Mouse (Mus musculus): ENCODE measurements around the gene Spcs2. TPM values are rescaled to one million over a fixed set of nuclear protein-coding genes. Genes with fewer than 3 reads are reported as not detected.

The Spcs2 gene
- 386 and 415 TPM in 2 replicates for polyA plus RNA-seq (2015; fragmentation: Nextera tagmentation; extraction: Ambion mirVana)

DNA sequence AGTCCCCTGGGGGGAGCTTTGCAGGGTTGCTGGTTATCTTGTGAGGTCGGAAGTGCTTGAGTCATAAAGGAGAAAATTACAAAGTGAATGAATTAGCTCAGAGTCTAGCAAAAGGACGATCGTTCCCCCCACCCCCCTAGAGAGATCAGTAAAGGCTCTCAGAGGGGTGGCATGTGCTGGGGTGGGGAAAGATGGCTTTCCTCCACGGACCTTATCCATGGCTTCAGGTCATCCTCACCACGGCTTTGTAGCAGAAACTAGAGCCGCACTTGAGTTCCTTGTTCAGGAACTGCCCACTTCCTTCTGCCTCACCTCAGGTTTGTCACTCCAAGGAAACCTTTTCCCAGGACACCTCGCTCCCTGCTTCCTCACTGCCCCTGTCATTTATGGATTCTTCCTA, at the start of gene Spcs2:
Gene Spcs2, minus strand, starts transcription at position 101 of the 400 bp plus-strand sequence.
- Histone ChIP-seq H3K4me3 (replicated peaks) (no peak within 1 kb of the TSS), H3K27ac (no peak within 1 kb of the TSS), H3K36me3 (no peaks in the 10 kb centered on the region), H3K4me2 (no peak within 1 kb of the TSS), H3K27me3 (replicated peaks) (no peaks in the 10 kb centered on the region), H3K9me3 (no peaks in the 10 kb centered on the region), H3K9ac (no peak within 1 kb of the TSS), H3K4me1 (0 out of 2 replicates have a peak, but pooled peaks cover 3% of the 10 kb centered on the region)
- 56% methylated on average over 7 of the region's 7 CpGs for WGBS
- ATAC-seq (ENCODE audit: insufficient read depth, low FRiP score, low read depth), result no peak

GRCm38 (mm10) chr7:99911038-99911437, 47.8 kb upstream of the Spcs2 start:
- Histone ChIP-seq H3K9ac (no peak overlapping the region), H3K27me3 (replicated peaks) (peaks cover 4% of the 10 kb centered on the region; the same call in 1 of the 2 replicates), H3K4me2 (no peak overlapping the region), H3K36me3 (no peaks in the 10 kb centered on the region), H3K4me1 (no peaks in the 10 kb centered on the region), H3K9me3 (no peaks in the 10 kb centered on the region), H3K27ac (no peak overlapping the region), H3K4me3 (replicated peaks) (no peak overlapping the region)
- WGBS, result 79% methylated on average over 5 of the region's 5 CpGs
- ATAC-seq (ENCODE audit: insufficient read depth, low FRiP score, low read depth), result no peak

DNA sequence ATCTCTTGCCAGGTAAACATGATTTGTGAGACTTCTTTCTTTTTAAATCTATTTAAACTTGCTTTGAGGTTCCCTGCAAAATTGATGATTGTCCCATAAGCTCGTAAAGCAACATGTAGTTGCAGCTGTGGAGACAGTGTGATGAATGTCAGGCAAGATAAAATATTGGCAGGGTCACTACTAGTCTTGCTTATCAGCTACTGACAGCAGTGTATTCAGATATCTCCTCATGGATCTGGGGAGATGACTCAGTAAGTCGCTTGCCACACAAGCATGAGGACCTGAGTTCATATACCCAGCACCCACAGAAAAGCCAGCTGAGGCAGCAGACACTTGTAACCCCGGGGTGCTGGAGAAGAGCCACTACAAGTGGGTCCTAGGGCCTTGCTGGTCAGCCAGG, 44.2 kb upstream of the Spcs2 start:
- no peak overlapping the region for H3K4me2 ChIP-seq
- H3K4me1 ChIP-seq, result no peaks in the 10 kb centered on the region
- 52% methylated on average over 3 of the region's 3 CpGs for WGBS
- H3K36me3 ChIP-seq, result no peaks in the 10 kb centered on the region
- H3K27ac ChIP-seq, result no peak overlapping the region
- no peaks in the 10 kb centered on the region for H3K9me3 ChIP-seq
- no peak overlapping the region for H3K4me3 ChIP-seq (replicated peaks)
- no peak for ATAC-seq (ENCODE audit: insufficient read depth, low FRiP score, low read depth)
- no peaks in the 10 kb centered on the region for H3K27me3 ChIP-seq (replicated peaks)
- H3K9ac ChIP-seq, result no peak overlapping the region

DNA sequence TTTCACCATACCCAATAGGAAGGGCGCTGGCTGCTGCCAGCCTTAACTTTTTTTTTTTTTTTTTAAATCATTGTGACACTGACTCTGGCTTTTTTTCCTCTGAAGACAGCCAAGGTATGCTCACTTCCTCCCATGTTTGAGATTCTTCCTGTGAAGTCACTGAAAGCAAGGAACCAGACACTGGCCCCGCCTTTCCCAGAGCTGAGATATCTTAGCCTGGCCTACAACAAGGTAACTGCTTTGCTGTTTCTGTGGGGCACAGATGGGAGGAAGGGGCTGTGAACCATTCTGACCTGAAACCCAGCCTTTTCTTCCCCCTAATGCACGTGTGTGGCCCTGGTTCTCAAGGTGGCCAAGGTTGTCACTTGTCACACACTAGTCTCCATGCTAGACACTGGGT, 43.1 kb upstream of the Spcs2 start:
- Histone ChIP-seq H3K27me3 (replicated peaks) (no peaks in the 10 kb centered on the region), H3K27ac (no peak overlapping the region), H3K4me3 (replicated peaks) (no peak overlapping the region), H3K36me3 (no peaks in the 10 kb centered on the region), H3K4me2 (no peak overlapping the region), H3K9ac (no peak overlapping the region), H3K4me1 (no peaks in the 10 kb centered on the region), H3K9me3 (no peaks in the 10 kb centered on the region)
- WGBS, result 80% methylated on average over 3 of the region's 3 CpGs
- no peak for ATAC-seq (ENCODE audit: insufficient read depth, low FRiP score, low read depth)

- no peaks in the 10 kb centered on the region for H3K9me3 ChIP-seq
- H3K27me3 ChIP-seq (replicated peaks), result no peaks in the 10 kb centered on the region
- H3K27ac ChIP-seq, result no peak overlapping the region
- H3K4me2 ChIP-seq, result no peak overlapping the region
- H3K9ac ChIP-seq, result no peak overlapping the region
- H3K36me3 ChIP-seq, result no peaks in the 10 kb centered on the region
- ATAC-seq (ENCODE audit: insufficient read depth, low FRiP score, low read depth), result no peak
- H3K4me1 ChIP-seq, result no peaks in the 10 kb centered on the region
- H3K4me3 ChIP-seq (replicated peaks), result no peak overlapping the region
- whole genome bisulfite sequencing, result 42% methylated on average over 3 of the region's 3 CpGs
Measured at GRCm38 (mm10) chr7:99904421-99905005, 41.3 kb upstream of the Spcs2 start.

DNA sequence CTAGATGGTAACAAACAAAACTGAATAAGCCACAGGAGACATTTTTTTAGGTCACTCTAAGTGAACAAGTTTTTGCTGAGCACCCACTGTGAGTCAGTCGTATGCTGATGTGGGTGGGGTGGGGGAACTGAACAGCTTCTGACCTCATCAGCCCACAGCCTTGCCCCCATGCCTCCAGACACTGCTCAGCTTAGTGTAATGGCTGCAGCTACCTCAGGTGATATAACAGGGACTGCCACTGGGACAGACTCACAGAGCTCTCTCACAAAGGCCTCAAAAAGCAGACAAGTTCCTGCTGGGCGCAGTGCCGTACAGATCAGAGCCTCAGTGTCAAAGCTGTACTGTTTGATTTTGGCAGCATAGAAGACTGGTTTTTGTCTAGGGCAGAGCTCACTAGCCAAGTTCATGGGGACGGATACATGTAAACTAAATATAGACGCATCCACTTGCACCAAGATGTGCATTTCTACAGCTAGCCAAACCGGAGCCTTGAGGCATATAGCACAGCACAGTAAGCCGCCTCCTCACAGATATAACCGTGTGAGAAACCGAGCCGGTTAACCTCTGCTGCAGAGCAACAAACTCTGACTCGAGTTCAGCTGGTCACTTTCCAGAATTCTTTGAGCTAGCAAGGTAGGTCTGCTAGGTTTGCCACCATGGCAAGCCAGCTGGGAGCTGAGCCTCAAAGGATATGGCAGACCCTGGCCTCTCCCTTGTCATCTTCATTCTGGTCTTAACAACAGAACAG, 39.8 kb upstream of the Spcs2 start:
- H3K4me1 ChIP-seq, result no peaks in the 10 kb centered on the region
- H3K27ac ChIP-seq, result no peak overlapping the region
- H3K4me2 ChIP-seq, result no peak overlapping the region
- no peak overlapping the region for H3K9ac ChIP-seq
- no peaks in the 10 kb centered on the region for H3K27me3 ChIP-seq (replicated peaks)
- H3K4me3 ChIP-seq (replicated peaks), result no peak overlapping the region
- no peaks in the 10 kb centered on the region for H3K9me3 ChIP-seq
- ATAC-seq (ENCODE audit: insufficient read depth, low FRiP score, low read depth), result no peak
- 77% methylated on average over 11 of the region's 11 CpGs for WGBS
- H3K36me3 ChIP-seq, result no peaks in the 10 kb centered on the region

DNA sequence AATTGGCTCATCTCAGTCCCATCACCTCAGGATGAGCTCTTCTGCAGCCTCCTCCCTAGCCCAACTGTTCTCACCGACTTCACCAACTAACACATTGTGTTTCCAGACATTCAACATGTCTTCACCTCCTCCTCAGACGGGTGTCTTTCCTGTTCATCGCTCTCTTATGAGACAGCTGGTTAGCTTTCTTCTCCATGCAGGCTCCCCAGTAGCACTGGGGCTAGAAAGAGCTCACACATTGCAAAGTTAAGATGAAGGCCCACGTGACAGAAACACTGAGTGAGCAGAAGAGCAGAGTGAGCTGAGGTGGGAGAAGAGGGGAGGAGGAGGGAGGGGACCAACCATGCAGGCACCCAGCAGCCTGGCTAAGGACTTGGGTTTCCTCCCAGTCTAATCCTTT, 38.9 kb upstream of the Spcs2 start:
- Histone ChIP-seq H3K4me3 (replicated peaks) (no peak overlapping the region), H3K4me1 (no peaks in the 10 kb centered on the region), H3K36me3 (no peaks in the 10 kb centered on the region), H3K9me3 (no peaks in the 10 kb centered on the region), H3K27me3 (replicated peaks) (no peaks in the 10 kb centered on the region), H3K9ac (no peak overlapping the region), H3K4me2 (no peak overlapping the region), H3K27ac (no peak overlapping the region)
- no peak for ATAC-seq (ENCODE audit: insufficient read depth, low FRiP score, low read depth)
- WGBS, result 61% methylated on average over 4 of the region's 4 CpGs

DNA sequence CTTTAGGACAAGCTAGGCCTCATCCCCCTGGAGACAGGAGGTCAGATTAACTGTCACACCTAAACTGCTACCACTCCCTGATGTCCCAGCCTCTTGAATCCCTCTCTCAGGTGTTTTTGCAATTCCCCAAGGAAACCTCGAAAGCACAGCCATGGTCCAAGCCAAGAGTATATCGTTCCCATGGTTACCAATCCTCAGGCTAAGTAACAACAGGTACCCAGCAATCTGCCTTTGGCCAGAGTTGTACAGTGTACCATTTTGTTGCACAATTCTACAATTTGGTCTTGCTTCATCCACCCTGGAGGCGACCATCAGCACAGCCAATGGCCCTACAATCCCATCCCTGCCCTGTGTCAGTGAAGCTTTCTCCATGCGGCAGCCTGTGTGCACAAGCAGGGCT, 33.6 kb upstream of the Spcs2 start:
- Histone ChIP-seq H3K4me3 (replicated peaks) (no peak overlapping the region), H3K4me1 (no peaks in the 10 kb centered on the region), H3K27me3 (replicated peaks) (no peaks in the 10 kb centered on the region), H3K4me2 (no peak overlapping the region), H3K27ac (no peak overlapping the region), H3K36me3 (no peaks in the 10 kb centered on the region), H3K9me3 (no peaks in the 10 kb centered on the region), H3K9ac (no peak overlapping the region)
- no peak for ATAC-seq (ENCODE audit: insufficient read depth, low FRiP score, low read depth)
- WGBS, result 74% methylated on average over 4 of the region's 4 CpGs

DNA sequence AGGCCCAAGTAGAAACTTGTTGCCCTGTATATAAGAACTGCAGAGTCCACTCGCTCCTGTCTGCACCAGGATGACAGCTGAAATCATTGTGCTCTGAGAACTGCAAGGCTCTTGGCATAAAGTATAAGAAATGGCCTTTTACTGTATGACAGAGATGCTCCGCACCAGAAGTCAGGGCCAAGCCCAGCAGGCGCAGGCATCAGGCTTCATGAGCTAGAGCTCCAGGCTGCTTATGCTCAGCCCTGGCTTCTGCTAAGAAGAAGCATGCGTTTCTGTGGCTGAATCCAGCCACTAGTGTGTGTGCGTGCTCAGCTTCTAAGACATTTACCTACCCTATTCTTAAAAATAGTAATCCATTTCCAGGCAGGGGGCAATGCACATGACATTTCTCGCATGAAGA, 31.2 kb upstream of the Spcs2 start:
- Histone ChIP-seq H3K27me3 (replicated peaks) (no peaks in the 10 kb centered on the region), H3K4me1 (no peaks in the 10 kb centered on the region), H3K4me3 (replicated peaks) (no peak overlapping the region), H3K9me3 (no peaks in the 10 kb centered on the region), H3K36me3 (no peaks in the 10 kb centered on the region), H3K4me2 (no peak overlapping the region), H3K27ac (no peak overlapping the region), H3K9ac (no peak overlapping the region)
- 88% methylated on average over 6 of the region's 6 CpGs for WGBS
- no peak for ATAC-seq (ENCODE audit: insufficient read depth, low FRiP score, low read depth)

DNA sequence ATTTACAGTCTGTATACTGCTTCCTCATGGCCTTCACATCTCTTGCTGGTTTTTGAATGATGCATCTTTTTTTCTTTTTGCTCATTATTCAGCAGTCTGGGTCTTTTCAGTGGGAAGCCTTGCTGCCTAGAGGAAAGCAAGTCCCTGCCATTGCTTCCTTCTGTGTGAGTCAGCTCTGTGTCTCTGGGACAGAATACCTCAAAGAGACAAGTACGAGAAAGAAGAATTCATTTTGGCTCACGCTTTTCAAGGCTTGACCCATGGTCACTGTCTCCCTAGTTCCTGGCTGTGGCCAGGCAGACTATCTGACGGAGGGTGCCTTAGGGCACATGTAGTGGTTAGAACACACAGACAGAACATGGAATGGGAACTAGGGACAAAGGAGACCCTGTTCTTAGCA, 30.7 kb upstream of the Spcs2 start:
- Histone ChIP-seq H3K4me2 (no peak overlapping the region), H3K27ac (no peak overlapping the region), H3K9ac (no peak overlapping the region), H3K36me3 (no peaks in the 10 kb centered on the region), H3K9me3 (no peaks in the 10 kb centered on the region), H3K27me3 (replicated peaks) (no peaks in the 10 kb centered on the region), H3K4me1 (no peaks in the 10 kb centered on the region), H3K4me3 (replicated peaks) (no peak overlapping the region)
- 80% methylated on average over 3 of the region's 3 CpGs for WGBS
- ATAC-seq (ENCODE audit: insufficient read depth, low FRiP score, low read depth), result no peak

GRCm38 (mm10) chr7:99892351-99892750, 29.1 kb upstream of the Spcs2 start:
- H3K4me3 ChIP-seq (replicated peaks), result no peak overlapping the region
- H3K27ac ChIP-seq, result no peak overlapping the region
- H3K9me3 ChIP-seq, result no peaks in the 10 kb centered on the region
- no peaks in the 10 kb centered on the region for H3K36me3 ChIP-seq
- H3K9ac ChIP-seq, result no peak overlapping the region
- H3K4me1 ChIP-seq, result no peaks in the 10 kb centered on the region
- no peak for ATAC-seq (ENCODE audit: insufficient read depth, low FRiP score, low read depth)
- 63% methylated on average over 2 of the region's 2 CpGs for WGBS
- no peaks in the 10 kb centered on the region for H3K27me3 ChIP-seq (replicated peaks)
- no peak overlapping the region for H3K4me2 ChIP-seq

- Histone ChIP-seq H3K9ac (no peak overlapping the region), H3K9me3 (no peaks in the 10 kb centered on the region), H3K27ac (no peak overlapping the region), H3K27me3 (replicated peaks) (no peaks in the 10 kb centered on the region), H3K4me1 (no peaks in the 10 kb centered on the region), H3K4me3 (replicated peaks) (no peak overlapping the region), H3K4me2 (no peak overlapping the region), H3K36me3 (no peaks in the 10 kb centered on the region)
- WGBS, result 57% methylated on average over 3 of the region's 3 CpGs
- ATAC-seq (ENCODE audit: insufficient read depth, low FRiP score, low read depth), result no peak
Measured at GRCm38 (mm10) chr7:99891471-99891870, 28.2 kb upstream of the Spcs2 start.
